Mouse (Mus musculus): ENCODE data around the gene Myocd.

DNA sequence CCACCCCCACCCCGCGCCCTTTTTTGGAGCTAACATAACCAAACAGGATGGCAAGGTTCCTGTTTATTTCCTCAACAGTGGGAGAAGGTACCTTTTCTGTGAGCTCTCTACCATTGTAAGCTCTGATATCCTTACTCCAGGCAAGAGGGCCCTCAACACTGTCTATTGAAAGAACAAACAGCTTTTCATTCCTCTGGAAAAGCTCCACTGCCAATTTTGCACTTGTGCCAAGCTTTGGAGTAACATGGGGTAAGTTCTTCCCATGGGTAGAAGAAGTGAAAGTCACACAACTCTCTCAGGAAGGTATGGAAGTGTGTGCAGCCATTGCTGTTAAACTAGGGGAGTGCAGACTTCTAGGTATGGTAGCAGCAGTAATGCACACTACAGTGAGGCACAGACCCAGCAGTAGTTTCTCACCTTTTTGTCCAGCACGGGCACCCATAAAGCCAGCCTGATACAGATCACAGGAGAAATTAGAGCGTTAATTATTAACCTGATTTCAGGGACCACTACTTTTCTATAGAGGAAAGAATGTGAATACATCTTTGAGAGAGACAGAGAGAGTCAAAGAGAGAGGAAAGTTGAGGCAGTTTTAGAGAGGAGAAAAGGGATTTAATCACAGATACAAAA, 99.6 kb downstream of the Myocd start:
- TF ChIP-seq CTCF (IDR thresholded peaks at IDR 0.05; ENCODE audit: low read depth) (no peak), EP300 (optimal IDR thresholded peaks at IDR 0.05) (no peak)
